Mouse (Mus musculus): Measurements from ENCODE around the gene Phldb3.

DNA sequence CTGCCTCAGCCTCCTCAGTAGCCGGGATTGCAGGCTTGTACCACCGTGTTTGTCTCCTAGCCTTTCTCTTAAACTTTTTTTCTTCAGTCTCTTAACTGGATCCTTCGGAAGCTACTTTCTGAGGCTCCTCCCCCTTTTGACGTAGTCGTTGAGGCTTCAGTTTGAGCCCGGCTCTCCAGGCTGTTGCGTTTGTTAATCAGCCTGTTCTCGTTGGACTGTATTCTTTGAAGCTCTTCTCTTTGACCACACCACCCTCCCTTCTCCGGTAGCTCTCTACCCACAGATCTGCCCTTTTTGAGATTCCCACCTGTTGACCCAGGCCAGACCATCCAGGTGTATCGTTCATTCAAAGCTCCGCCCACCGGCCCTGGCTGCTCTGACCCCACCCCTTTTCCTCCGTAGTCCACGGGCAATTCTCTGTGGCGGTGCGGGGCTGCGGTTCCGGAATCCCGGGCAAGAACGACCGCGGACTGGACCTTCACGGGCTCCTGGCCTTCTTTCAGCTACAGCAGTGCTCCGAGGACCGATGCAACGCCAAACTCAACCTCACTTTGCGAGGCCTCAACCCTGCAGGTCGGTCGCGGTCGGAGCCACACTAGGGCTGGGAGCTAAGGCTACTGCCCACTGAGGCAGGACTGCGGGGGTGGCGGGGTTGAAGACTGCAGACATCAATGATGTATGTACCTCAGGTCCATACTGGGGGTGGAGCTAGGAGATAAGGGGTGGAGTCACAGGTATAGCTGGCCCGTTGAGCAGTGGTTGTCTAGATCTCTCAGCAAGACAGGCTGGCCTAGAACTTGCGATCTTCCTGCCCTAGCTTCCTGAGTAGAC lies 27.7 kb downstream of the Phldb3 start:
- TF ChIP-seq CTCF (IDR thresholded peaks at IDR 0.05; ENCODE audit: insufficient read depth, low read length) = no peak
- no peak for TF ChIP-seq POLR2A (IDR thresholded peaks at IDR 0.05; ENCODE audit: borderline replicate concordance, extremely low read depth, low read depth, low read length)
